Comparison of ENCODE assay signal across 8 mouse cellular contexts in genomic region chr2:122377215-122377674, GRCm38 (mm10). TPM values are rescaled to one million over a fixed set of nuclear protein-coding genes. Genes with fewer than 3 reads are reported as not detected.
A peak's percentile ranks its signal among the peaks of the same experiment; 100 is the strongest.
DNase-seq lines count a peak whose midpoint lies in the region; ATAC-seq and TF ChIP-seq lines count a peak whose summit lies in the region.

No protein-coding gene starts in this region.

- peak overlapping the region; percentile 78; the same call in 1 of the 2 replicates for H3K9ac ChIP-seq in ES-E14 (ENCODE audit: insufficient read depth, low read depth, low read length, poor library complexity, severe bottlenecking)
- peak overlapping the region; percentile 76 for H3K9ac ChIP-seq in forebrain, embryonic 16.5 days (replicated peaks; ENCODE audit: low read depth, low read length)
- H3K9ac ChIP-seq in lung, embryonic 15.5 days: peak overlapping the region; percentile 70

- H3K4me3 ChIP-seq in ES-E14 (ENCODE audit: insufficient read depth in 1 of 2, low read depth in 1 of 2, low read length in 2 of 2, poor library complexity in 1 of 2, severe bottlenecking in 1 of 2): peak overlapping the region; percentile 71 to 77; a peak in 3 of 4 replicates
- peak overlapping the region; percentile 75 for H3K4me3 ChIP-seq in forebrain, embryonic 16.5 days (replicated peaks; ENCODE audit: low read length)
- peak overlapping the region; percentile 70 for H3K4me3 ChIP-seq in lung, embryonic 15.5 days

- no peaks in the 10 kb centered on the region for H3K27me3 ChIP-seq in forebrain, embryonic 16.5 days (replicated peaks; ENCODE audit: control insufficient read depth, insufficient read depth, low read length)
- no peaks in the 10 kb centered on the region for H3K27me3 ChIP-seq in lung, embryonic 15.5 days

- H3K27ac ChIP-seq in ES-E14 (ENCODE audit: insufficient read depth, low read depth, low read length, poor library complexity, severe bottlenecking): no peak overlapping the region; the same call in 1 of the 2 replicates
- H3K27ac ChIP-seq in forebrain, embryonic 16.5 days (ENCODE audit: low read length): peak overlapping the region; percentile 96
- H3K27ac ChIP-seq in lung, embryonic 15.5 days: peak overlapping the region; percentile 92

- under 1% methylated on average over 28 of the region's 28 CpGs for WGBS in forebrain, embryonic 16.5 days
- 1% methylated on average over 28 of the region's 28 CpGs for WGBS in lung, embryonic 15.5 days

- peak overlapping the region; percentile 55 for H3K4me2 ChIP-seq in forebrain, embryonic 16.5 days (ENCODE audit: low read length)
- peak overlapping the region; percentile 54 for H3K4me2 ChIP-seq in lung, embryonic 15.5 days

- peak; percentile 88 for ATAC-seq in forebrain, embryonic 16.5 days
- peak; percentile 91 for ATAC-seq in lung, embryonic 15.5 days (ENCODE audit: borderline replicate concordance, extremely low read depth, low FRiP score, low TSS enrichment)

- in situ Hi-C loops in ES-E14 (cut with MboI; ENCODE audit: low sequenced_read_pairs in 2 of 2, unreplicated experiment in 2 of 2): no loop called here

- H3K36me3 ChIP-seq in ES-E14 (ENCODE audit: control insufficient read depth, insufficient read depth, low read length, poor library complexity, severe bottlenecking): no peaks in the 10 kb centered on the region
- no peaks in the 10 kb centered on the region for H3K36me3 ChIP-seq in forebrain, embryonic 16.5 days (ENCODE audit: control insufficient read depth, insufficient read depth)
- H3K36me3 ChIP-seq in lung, embryonic 15.5 days: no peaks in the 10 kb centered on the region

- H3K4me1 ChIP-seq in ES-E14 (ENCODE audit: control insufficient read depth in 2 of 2, insufficient read depth in 2 of 2, low read length in 2 of 2, poor library complexity in 1 of 2): 0 out of 4 replicates have a peak, but pooled peaks cover 0 to 3% of the 10 kb centered on the region in 2 experiments
- peaks cover 9% of the 10 kb centered on the region for H3K4me1 ChIP-seq in forebrain, embryonic 16.5 days (replicated peaks; ENCODE audit: control insufficient read depth, insufficient read depth, low read length)
- peaks cover 13% of the 10 kb centered on the region for H3K4me1 ChIP-seq in lung, embryonic 15.5 days

- DNase-seq in ES-E14 (ENCODE audit: low read depth, low spot score): peak; percentile 92
- DNase-seq in cerebellum, adult 11-12 months: peak; percentile 97
- peak; percentile 98 for DNase-seq in heart, postnatal 4 days
- peak; percentile 98 to 99 for DNase-seq in layer of hippocampus, adult 8-10 months (ENCODE audit: low spot score in 2 of 2)
- peak; percentile 91 for DNase-seq in ovary, adult 18-20 months (ENCODE audit: low spot score)
- DNase-seq in thymus, postnatal 0 days (ENCODE audit: low spot score): peak; percentile 97

- no peaks in the 10 kb centered on the region for H3K9me3 ChIP-seq in ES-E14 (ENCODE audit: control insufficient read depth, insufficient read depth, low read depth, low read length)
- H3K9me3 ChIP-seq in forebrain, embryonic 16.5 days (ENCODE audit: control insufficient read depth, low read length): no peaks in the 10 kb centered on the region
- no peaks in the 10 kb centered on the region for H3K9me3 ChIP-seq in lung, embryonic 15.5 days

TF ChIP-seq in ES-E14, 5 proteins besides CTCF, POLR2A, EP300 and RAD21:
- no peak for TF ChIP-seq ZNF384 (IDR thresholded peaks at IDR 0.05; ENCODE audit: low read depth, low read length)
- no peak for TF ChIP-seq ZC3H11A (IDR thresholded peaks at IDR 0.05; ENCODE audit: borderline replicate concordance, low read depth, low read length)
- peak; percentile 92 for TF ChIP-seq MAFK (IDR thresholded peaks at IDR 0.05; ENCODE audit: insufficient read depth, low read depth, low read length)
TF ChIP-seq in ES-E14: peak in this region for 1.

RNA-seq across cellular contexts. Expression of gene Shf, which starts 8.3 kb away (rescaled TPM):
- 9.2 and 16.6 TPM in 2 replicates for total RNA-seq in ES-E14 (2012; rRNA removed)
- polyA plus RNA-seq in forebrain, embryonic 16.5 days (2015; fragmentation: Nextera tagmentation; extraction: Ambion mirVana): 6.6 and 9.5 TPM in 2 replicates
- total RNA-seq in heart, postnatal 4 days (2021): 10 to 100 TPM; 10.1 to 11.3 TPM
- 10 to 100 TPM; 56.6 to 66.5 (median 61.5) TPM for total RNA-seq in layer of hippocampus, adult 8-10 months (2022)
- polyA plus RNA-seq in lung, embryonic 15.5 days (2015; fragmentation: Nextera tagmentation; extraction: Ambion mirVana): 2.1 and 2.9 TPM in 2 replicates
- 3.4 and 3.9 TPM in 2 replicates for polyA plus RNA-seq in thymus, postnatal 0 days (2015; fragmentation: Nextera tagmentation; extraction: Ambion mirVana)

RNA-seq across cellular contexts. Expression of gene Slc28a2, which starts 49.0 kb away (rescaled TPM):
- 0.16 and 0.36 TPM in 2 replicates for total RNA-seq in ES-E14 (2012; rRNA removed)
- 0.15 TPM in 1 of 2 replicates, not detected in the other for polyA plus RNA-seq in forebrain, embryonic 16.5 days (2015; fragmentation: Nextera tagmentation; extraction: Ambion mirVana)
- total RNA-seq in heart, postnatal 4 days (2021): 10 to 100 TPM; 18.9 to 19.1 TPM
- 1 to 10 TPM in 1 of 4 experiments, under 1 TPM in 3; 0.19 to 1.3 (median 0.56) TPM for total RNA-seq in layer of hippocampus, adult 8-10 months (2022)
- 0.16 and 0.31 TPM in 2 replicates for polyA plus RNA-seq in lung, embryonic 15.5 days (2015; fragmentation: Nextera tagmentation; extraction: Ambion mirVana)
- polyA plus RNA-seq in thymus, postnatal 0 days (2015; fragmentation: Nextera tagmentation; extraction: Ambion mirVana): 25.0 and 29.1 TPM in 2 replicates

Comparison
In these comparisons a context has a peak if more than half of its experiments do, and no peak if none do; other contexts are left out.
1. RNA of gene Slc28a2, which starts 49.0 kb away (total RNA-seq): 18.9 to 19.1 TPM in heart, postnatal 4 days; 0.19 to 1.3 TPM in layer of hippocampus, adult 8-10 months and 0.16 to 0.36 TPM in ES-E14; every median in the first group is over 4 times any median in the second.
2. Peak in every context shown above with its lines, with median percentiles within 50 percentile points of each other: DNase-seq, H3K4me3 ChIP-seq and H3K9ac ChIP-seq.